Comparison of ENCODE assay signal across 9 mouse cellular contexts in genomic region chr6:39286732-39287083, GRCm38 (mm10).
DNase-seq lines count a peak whose midpoint lies in the region; ATAC-seq lines count a peak whose summit lies in the region.
"Had no signal": no experiment of that assay in that cellular context is flagged by ENCODE, and none has a peak within 500 bp of the region (broad histone marks: within the 10 kb centered on the region; RNA-seq: fewer than 3 reads in every experiment).

No protein-coding gene starts in this region.

- no peak for ATAC-seq in midbrain, embryonic 15.5 days (replicated peaks)
- ATAC-seq in liver, embryonic 13.5 days (ENCODE audit: low read depth), result peak; percentile 54
- ATAC-seq in erythroblast, adult 5-6 weeks (replicated peaks; ENCODE audit: low FRiP score, poor library complexity, severe bottlenecking), result no peak
- ATAC-seq: midbrain, embryonic 13.5 days had no signal

- intact Hi-C loops in heart, postnatal 10 days (cut with DNase I), result no loop called here

- H3K4me1 ChIP-seq in midbrain, embryonic 10.5 days, result peaks cover 11% of the 10 kb centered on the region
- peaks cover 5% of the 10 kb centered on the region; the same call in 1 of the 2 replicates for H3K4me1 ChIP-seq in midbrain, embryonic 15.5 days
- no peaks in the 10 kb centered on the region for H3K4me1 ChIP-seq in liver, embryonic 13.5 days (replicated peaks)

- no peak overlapping the region for H3K4me2 ChIP-seq in midbrain, embryonic 15.5 days
- no peak overlapping the region for H3K4me2 ChIP-seq in liver, embryonic 13.5 days
- H3K4me2 ChIP-seq: midbrain, embryonic 13.5 days had no signal

- peak; percentile 91 for DNase-seq in heart, adult 11 months
- no peak for DNase-seq in heart, postnatal 10 days
- DNase-seq in midbrain, embryonic 10.5 days (ENCODE audit: low spot score), result no peak
- DNase-seq in liver, embryonic 13.5 days, result no peak
- no peak for DNase-seq in frontal cortex, postnatal 25 days (ENCODE audit: low spot score in 2 of 2)
- DNase-seq in adrenal gland, adult 2 months, result no peak

- no peaks in the 10 kb centered on the region for H3K36me3 ChIP-seq in midbrain, embryonic 10.5 days
- no peaks in the 10 kb centered on the region for H3K36me3 ChIP-seq in midbrain, embryonic 15.5 days (replicated peaks)
- no peaks in the 10 kb centered on the region for H3K36me3 ChIP-seq in liver, embryonic 13.5 days
- H3K36me3 ChIP-seq: midbrain, embryonic 13.5 days had no signal

- 39% methylated on average over 5 of the region's 5 CpGs for WGBS in midbrain, embryonic 10.5 days
- WGBS in midbrain, embryonic 15.5 days, result 23% methylated on average over 5 of the region's 5 CpGs
- 40% methylated on average over 5 of the region's 5 CpGs for WGBS in liver, embryonic 13.5 days (ENCODE audit: insufficient replicate concordance)

- H3K9me3 ChIP-seq in midbrain, embryonic 10.5 days (replicated peaks), result no peaks in the 10 kb centered on the region
- no peaks in the 10 kb centered on the region for H3K9me3 ChIP-seq in midbrain, embryonic 15.5 days
- H3K9me3 ChIP-seq in liver, embryonic 13.5 days (replicated peaks), result no peaks in the 10 kb centered on the region
- H3K9me3 ChIP-seq: midbrain, embryonic 13.5 days had no signal

- peak overlapping the region; percentile 55 for H3K27ac ChIP-seq in midbrain, embryonic 10.5 days (replicated peaks)
- H3K27ac ChIP-seq in midbrain, embryonic 15.5 days, result no peak overlapping the region
- no peak overlapping the region for H3K27ac ChIP-seq in liver, embryonic 13.5 days
- H3K27ac ChIP-seq: midbrain, embryonic 13.5 days had no signal

- no peaks in the 10 kb centered on the region for H3K27me3 ChIP-seq in midbrain, embryonic 10.5 days (ENCODE audit: low read depth, poor library complexity, severe bottlenecking)
- no peaks in the 10 kb centered on the region for H3K27me3 ChIP-seq in midbrain, embryonic 15.5 days (replicated peaks)
- H3K27me3 ChIP-seq in liver, embryonic 13.5 days, result no peaks in the 10 kb centered on the region
- H3K27me3 ChIP-seq: midbrain, embryonic 13.5 days had no signal

- H3K9ac ChIP-seq in midbrain, embryonic 15.5 days, result no peak overlapping the region
- no peak overlapping the region for H3K9ac ChIP-seq in liver, embryonic 13.5 days
- H3K9ac ChIP-seq: midbrain, embryonic 13.5 days had no signal

- no peak overlapping the region for H3K4me3 ChIP-seq in midbrain, embryonic 10.5 days
- H3K4me3 ChIP-seq in midbrain, embryonic 15.5 days, result no peak overlapping the region
- no peak overlapping the region for H3K4me3 ChIP-seq in liver, embryonic 13.5 days (replicated peaks)
- H3K4me3 ChIP-seq: midbrain, embryonic 13.5 days had no signal
